Mouse (Mus musculus): ENCODE measurements around the gene Fst. TPM values are rescaled to one million over a fixed set of nuclear protein-coding genes. Genes with fewer than 3 reads are reported as not detected.

Fst gene
- polyA plus RNA-seq (2016; fragmentation: Nextera tagmentation; extraction: Ambion mirVana), result 11.2 and 23.7 TPM in 2 replicates

DNA sequence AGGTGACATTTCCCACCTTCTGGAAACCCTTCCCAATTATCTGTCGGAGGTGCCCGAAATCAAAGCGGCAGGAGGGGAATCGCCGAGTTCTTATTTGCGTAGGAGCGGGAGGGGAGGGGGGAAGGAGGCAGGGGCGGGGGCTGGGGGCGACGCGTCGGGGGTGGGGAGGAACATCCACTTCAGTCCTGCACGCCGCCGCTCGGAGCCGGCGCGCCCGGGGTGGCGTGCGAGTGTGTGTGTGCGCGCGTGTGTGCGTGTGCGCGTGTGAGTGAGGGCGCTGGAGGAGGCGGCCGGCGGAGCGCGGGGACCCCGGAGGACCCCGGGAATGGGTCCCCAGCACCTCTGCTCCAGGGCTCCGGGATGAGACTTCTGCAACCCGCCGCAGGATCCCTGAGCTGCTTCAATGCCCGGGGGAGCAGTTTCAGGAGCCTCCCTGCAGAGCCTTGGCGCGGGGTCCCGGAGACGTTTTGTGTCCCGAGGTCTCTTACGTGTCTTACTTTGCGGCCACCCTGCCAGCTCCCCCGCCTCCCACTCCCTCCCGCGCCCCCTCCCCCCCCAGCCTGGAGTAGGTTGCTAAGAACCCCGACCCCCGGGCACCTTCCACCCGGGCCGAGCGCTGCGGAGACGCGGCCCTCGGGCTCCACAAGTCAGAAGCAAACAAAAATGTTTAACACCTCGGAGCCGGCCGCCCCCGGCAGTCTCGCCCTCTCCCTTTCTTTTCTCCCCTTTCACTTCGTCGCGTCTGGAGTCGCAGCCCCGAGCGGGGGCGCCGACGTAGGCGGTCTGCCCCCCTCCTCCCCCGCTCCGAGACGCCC lies at the start of gene Fst:
TSS of gene Fst (minus strand) at position 66 of the 815 bp plus-strand sequence.
- Histone ChIP-seq H3K4me3 (peak within 1 kb of the TSS; percentile 71), H3K27me3 (ENCODE audit: insufficient read depth, poor library complexity, severe bottlenecking) (peaks cover 34% of the 10 kb centered on the region), H3K36me3 (peaks cover 9% of the 10 kb centered on the region; the same call in 1 of the 2 replicates), H3K27ac (peak within 1 kb of the TSS; percentile 90), H3K4me1 (replicated peaks) (peaks cover 42% of the 10 kb centered on the region), H3K9me3 (no peaks in the 10 kb centered on the region)
- DNase-seq (ENCODE audit: low spot score), result peak; percentile 69
- WGBS, result under 1% methylated on average over 77 of the region's 77 CpGs

DNA sequence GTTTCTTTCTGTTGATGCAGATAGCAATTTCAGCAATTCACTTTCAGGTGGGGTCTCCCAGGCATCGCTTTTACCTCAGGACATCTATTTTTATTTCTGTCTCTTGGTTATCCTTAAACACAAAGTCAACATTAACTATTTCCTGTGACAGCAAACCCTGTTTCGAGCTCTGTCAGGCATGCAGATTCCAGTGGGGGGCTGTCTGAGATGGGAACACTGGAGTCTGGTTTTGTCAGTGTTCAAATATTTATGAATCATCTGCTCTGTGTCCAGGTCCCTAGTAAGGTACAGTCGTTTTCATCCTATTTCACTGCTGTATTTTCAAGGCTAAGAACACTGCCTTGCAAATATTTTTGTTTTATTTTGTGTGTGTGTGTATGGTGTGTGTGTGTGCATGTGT lies 35.1 kb upstream of the Fst start:
- Histone ChIP-seq H3K4me1 (replicated peaks) (no peaks in the 10 kb centered on the region), H3K27me3 (ENCODE audit: insufficient read depth, poor library complexity, severe bottlenecking) (no peaks in the 10 kb centered on the region), H3K36me3 (no peaks in the 10 kb centered on the region), H3K27ac (no peak overlapping the region), H3K4me3 (no peak overlapping the region), H3K9me3 (no peaks in the 10 kb centered on the region)
- WGBS, result 78% methylated on average over 3 of the region's 3 CpGs
- no peak for DNase-seq (ENCODE audit: low spot score)

DNA sequence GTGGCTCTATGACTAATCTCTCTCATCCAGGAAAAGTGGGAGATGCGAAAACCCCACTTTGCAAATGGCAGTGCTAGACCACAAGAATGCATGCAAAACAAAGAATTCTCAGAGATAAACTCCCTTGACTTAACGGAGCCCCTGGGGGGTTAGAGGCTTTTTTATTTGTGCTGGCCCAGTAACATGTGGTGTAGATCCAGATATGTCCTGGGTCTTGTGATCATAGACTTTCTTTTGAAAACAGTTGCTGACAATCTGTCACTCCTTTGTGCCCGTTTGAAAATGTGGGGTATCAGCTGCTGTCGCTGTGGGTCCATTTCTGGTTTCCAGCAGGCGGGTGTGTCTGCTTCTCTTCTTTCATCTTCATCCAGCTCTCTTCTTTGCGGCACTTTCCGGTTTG lies 29.4 kb upstream of the Fst start:
- Histone ChIP-seq H3K27me3 (ENCODE audit: insufficient read depth, poor library complexity, severe bottlenecking) (no peaks in the 10 kb centered on the region), H3K27ac (no peak overlapping the region), H3K9me3 (peaks cover 1% of the 10 kb centered on the region; the same call in 1 of the 2 replicates), H3K36me3 (no peaks in the 10 kb centered on the region), H3K4me3 (no peak overlapping the region), H3K4me1 (replicated peaks) (no peaks in the 10 kb centered on the region)
- WGBS, result 82% methylated on average over 7 of the region's 7 CpGs
- no peak for DNase-seq (ENCODE audit: low spot score)

DNA sequence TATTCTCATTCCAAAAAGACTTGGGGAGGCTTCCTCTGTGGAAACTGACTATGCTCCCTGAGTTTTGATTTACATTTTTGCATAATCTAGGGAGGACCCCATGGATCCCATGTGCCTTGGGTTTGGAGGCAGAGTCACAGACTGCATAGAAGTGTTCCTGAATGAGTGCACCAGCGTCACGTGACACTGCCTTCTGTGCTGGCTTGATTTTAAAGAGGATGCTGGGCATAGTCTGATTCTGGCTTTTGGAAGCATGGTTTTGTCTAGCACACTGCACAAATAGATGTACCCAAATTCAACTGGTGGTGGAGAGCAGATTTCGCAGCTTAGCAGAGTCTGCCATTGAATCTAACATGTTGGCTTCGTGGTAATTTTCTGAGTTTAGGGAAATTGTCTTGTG lies 19.6 kb upstream of the Fst start:
- Histone ChIP-seq H3K27me3 (ENCODE audit: insufficient read depth, poor library complexity, severe bottlenecking) (no peaks in the 10 kb centered on the region), H3K9me3 (peaks cover 10% of the 10 kb centered on the region; the same call in 1 of the 2 replicates), H3K36me3 (no peaks in the 10 kb centered on the region), H3K4me3 (no peak overlapping the region), H3K27ac (no peak overlapping the region), H3K4me1 (replicated peaks) (no peaks in the 10 kb centered on the region)
- no peak for DNase-seq (ENCODE audit: low spot score)
- WGBS, result 89% methylated on average over 4 of the region's 4 CpGs

DNA sequence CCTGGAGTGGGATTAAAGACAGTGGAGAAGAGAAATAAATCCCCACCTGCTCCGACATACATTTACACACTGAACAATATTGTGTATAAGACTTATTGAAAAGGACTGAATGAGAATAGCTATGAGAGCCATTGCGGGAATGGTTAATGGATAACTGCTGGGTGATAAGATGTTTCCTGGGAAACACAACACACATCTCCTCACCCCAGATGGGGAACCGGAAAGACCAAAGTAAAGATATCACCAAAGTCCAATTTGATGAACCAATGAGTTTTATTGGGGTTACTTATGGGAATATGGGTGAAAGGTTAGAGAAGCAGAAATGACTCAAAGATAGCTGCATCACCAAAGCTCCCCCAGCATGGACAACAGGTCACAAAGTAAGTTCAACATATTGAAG lies 11.2 kb upstream of the Fst start:
- DNase-seq (ENCODE audit: low spot score), result no peak
- Histone ChIP-seq H3K36me3 (no peaks in the 10 kb centered on the region), H3K9me3 (no peaks in the 10 kb centered on the region), H3K27ac (no peak overlapping the region), H3K27me3 (ENCODE audit: insufficient read depth, poor library complexity, severe bottlenecking) (no peaks in the 10 kb centered on the region), H3K4me3 (no peak overlapping the region), H3K4me1 (replicated peaks) (no peaks in the 10 kb centered on the region)
- 90% methylated on average over 3 of the region's 3 CpGs for WGBS

DNA sequence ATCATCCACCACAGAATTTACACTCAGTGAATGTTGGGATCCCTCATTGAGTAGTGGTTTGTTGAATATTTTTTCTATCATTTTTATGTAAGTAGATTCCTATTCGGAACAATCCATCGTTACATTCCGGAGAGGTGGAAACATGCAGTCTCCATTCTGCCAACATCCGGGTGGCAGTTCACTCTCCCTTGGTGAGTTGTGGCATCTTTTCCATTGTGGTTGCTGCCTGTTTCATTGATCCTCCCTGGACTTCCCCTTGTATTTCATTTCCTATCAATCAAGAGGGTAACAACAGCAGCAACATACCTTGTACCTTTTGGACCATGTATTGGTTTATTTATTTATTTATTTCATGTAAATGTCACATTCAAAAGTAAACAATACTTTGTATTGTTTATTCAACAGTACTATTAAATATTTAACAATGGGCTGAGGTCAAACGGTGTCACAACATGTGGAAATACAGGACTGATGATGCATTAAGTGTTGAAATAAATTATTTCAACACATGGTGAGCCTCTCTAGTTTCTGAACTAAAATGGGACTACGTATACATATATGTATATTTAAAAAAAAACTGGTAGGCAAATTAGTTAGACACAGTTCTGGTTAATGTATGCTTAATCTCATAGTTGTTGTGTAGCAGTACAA lies 7.6 kb upstream of the Fst start:
- H3K27me3 ChIP-seq (ENCODE audit: insufficient read depth, poor library complexity, severe bottlenecking), result no peaks in the 10 kb centered on the region
- H3K36me3 ChIP-seq, result no peaks in the 10 kb centered on the region
- no peak overlapping the region for H3K4me3 ChIP-seq
- H3K4me1 ChIP-seq (replicated peaks), result no peaks in the 10 kb centered on the region
- H3K27ac ChIP-seq, result no peak overlapping the region
- DNase-seq (ENCODE audit: low spot score), result no peak
- WGBS, result 91% methylated on average over 6 of the region's 6 CpGs
- H3K9me3 ChIP-seq, result no peaks in the 10 kb centered on the region

DNA sequence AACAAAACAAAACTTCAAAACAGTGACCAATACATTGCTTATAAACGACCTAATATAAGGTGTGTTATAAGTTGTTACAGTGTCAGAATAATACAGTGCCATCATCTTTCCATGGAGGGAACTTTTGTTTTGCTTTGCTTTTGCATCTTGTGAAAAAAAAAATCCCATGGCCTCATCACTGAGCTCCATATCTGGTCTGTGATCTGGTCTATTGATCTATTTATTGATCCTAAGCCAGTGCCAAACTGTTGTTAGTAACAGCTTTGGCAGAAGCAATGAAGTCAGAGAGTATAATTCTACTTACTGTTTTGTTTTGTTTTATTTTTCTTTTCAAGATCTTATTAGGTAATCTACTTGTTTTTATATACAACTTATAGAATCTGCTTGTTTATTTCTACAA lies 6.6 kb upstream of the Fst start:
- WGBS, result 73% methylated on average over 1 of the region's 1 CpGs
- no peak for DNase-seq (ENCODE audit: low spot score)
- H3K27ac ChIP-seq, result no peak overlapping the region
- H3K9me3 ChIP-seq, result no peaks in the 10 kb centered on the region
- no peaks in the 10 kb centered on the region for H3K27me3 ChIP-seq (ENCODE audit: insufficient read depth, poor library complexity, severe bottlenecking)
- no peaks in the 10 kb centered on the region; the same call in 1 of the 2 replicates for H3K4me1 ChIP-seq (replicated peaks)
- H3K36me3 ChIP-seq, result no peaks in the 10 kb centered on the region
- no peak overlapping the region for H3K4me3 ChIP-seq

DNA sequence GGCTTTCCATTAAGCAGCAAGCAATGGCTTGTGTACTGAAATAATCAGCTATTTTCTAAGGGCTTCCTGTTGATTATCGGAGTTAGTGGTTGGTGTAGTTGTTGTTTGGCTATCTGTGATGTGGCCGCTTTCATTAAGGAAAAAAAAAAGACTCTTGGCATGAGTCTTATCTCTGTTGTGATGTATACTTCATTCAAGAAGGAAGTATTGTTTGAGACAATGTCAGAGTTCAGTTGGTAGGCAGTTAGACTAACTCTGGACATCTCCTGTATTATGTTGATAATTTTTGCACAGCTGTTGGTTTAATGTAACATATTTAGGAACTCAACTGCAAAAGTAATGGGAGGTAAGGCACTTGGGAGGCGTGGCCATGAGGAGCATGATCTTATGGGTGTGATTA lies 6.1 kb upstream of the Fst start:
- Histone ChIP-seq H3K9me3 (no peaks in the 10 kb centered on the region), H3K4me1 (replicated peaks) (no peaks in the 10 kb centered on the region; the same call in 1 of the 2 replicates), H3K36me3 (no peaks in the 10 kb centered on the region), H3K27ac (no peak overlapping the region), H3K4me3 (no peak overlapping the region), H3K27me3 (ENCODE audit: insufficient read depth, poor library complexity, severe bottlenecking) (no peaks in the 10 kb centered on the region)
- no peak for DNase-seq (ENCODE audit: low spot score)
- 89% methylated on average over 3 of the region's 3 CpGs for WGBS

DNA sequence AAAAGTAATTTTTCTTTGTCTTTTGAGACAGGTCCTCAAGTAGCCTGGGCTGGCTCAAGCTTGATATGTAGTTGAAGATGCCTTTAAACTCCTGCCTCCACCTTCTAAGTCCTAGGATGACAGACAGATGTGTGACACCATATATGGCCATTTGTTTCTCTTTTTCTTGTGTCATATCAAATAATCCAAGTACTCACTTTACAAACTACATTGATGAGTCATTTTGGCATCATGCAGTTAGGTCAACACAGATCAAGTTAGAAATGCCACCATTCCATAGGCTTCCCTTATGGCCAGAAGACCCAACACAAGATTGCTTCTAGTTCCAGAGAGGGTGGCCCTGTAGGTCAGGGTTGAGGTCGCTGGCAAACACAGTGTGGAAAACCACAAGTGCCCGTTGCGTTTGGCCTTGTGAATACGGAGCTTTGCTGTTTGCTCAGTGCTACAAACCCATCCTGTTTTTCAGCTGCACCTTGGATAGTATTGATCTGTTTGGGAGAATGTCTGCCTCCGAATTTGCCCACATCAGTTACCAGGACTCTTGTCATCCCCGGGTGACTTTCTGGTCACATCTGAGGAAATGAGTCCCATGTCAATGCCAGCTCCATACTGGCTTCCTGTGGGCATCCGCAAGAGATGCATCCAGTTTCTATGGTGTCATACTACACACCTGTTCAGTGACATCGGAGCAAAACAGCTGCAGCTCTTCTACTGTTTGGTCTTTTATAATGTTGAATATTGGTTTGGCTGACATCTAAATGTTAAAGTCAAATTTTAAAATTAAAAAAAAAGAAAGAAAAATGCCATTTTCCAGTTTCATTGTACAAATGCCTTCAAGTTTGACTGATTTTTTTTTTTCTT lies 4.0 kb upstream of the Fst start:
- Histone ChIP-seq H3K4me1 (replicated peaks) (peaks cover 17% of the 10 kb centered on the region), H3K9me3 (no peaks in the 10 kb centered on the region), H3K27ac (no peak overlapping the region), H3K27me3 (ENCODE audit: insufficient read depth, poor library complexity, severe bottlenecking) (peaks cover 15% of the 10 kb centered on the region), H3K4me3 (no peak overlapping the region), H3K36me3 (no peaks in the 10 kb centered on the region)
- WGBS, result 88% methylated on average over 8 of the region's 8 CpGs
- DNase-seq (ENCODE audit: low spot score), result no peak

DNA sequence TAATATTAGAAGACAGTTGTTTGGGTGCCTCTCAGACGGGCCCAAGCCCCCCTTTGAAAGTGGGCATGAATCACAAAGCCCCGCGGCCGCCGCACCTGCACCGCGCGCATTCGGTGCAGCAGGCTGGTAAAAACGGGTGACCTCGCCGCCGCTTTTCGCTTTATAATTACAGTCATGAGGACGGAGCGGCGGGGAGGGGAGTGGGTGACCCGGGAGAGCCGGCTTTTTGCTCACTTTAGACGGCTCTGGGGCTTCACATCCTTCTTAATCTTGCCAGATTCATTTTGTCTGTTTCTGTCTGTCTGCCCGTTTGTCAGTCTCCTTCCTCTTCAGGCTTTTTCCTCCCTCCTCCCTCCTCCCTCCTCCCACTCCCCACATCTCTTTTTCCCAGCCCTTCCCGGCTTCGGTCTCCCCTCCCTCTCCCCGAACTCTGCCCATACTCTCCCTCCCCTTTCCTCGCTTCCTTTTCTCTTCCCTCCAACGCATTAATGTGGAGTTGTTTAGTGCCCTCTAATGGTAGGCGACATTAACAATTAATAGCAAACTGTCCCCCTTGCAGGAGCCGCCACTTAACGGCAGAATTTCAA lies 1.6 kb upstream of the Fst start:
- WGBS, result under 1% methylated on average over 29 of the region's 29 CpGs
- H3K27ac ChIP-seq, result peak overlapping the region; percentile 90
- H3K4me3 ChIP-seq, result peak overlapping the region; percentile 71
- no peaks in the 10 kb centered on the region for H3K36me3 ChIP-seq
- H3K27me3 ChIP-seq (ENCODE audit: insufficient read depth, poor library complexity, severe bottlenecking), result peaks cover 33% of the 10 kb centered on the region
- DNase-seq (ENCODE audit: low spot score), result peak; percentile 81
- no peaks in the 10 kb centered on the region for H3K9me3 ChIP-seq
- H3K4me1 ChIP-seq (replicated peaks), result peaks cover 40% of the 10 kb centered on the region

DNA sequence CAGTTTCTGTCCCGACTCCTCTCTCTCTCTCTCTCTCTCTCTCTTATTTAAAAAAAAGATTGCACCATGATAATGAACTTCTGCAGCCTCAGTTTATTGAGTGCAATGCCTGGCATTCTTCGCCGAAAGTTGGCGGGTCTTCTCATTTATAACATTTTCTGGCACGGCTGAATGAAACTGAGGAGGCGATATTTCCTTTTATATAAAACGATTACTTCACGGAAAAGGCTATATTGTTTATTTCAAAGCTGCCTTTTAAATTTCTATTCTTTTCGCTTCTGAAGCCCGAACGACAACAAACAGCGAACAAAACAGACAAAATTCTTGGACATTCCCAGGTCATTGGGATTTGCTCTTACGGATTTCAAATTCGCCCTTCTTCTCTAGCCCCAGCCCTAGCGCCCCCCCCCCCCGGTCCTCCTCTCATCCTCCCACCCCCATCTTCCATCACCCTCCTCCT lies 980 bp upstream of the Fst start:
- Histone ChIP-seq H3K4me1 (replicated peaks) (peaks cover 42% of the 10 kb centered on the region), H3K27me3 (ENCODE audit: insufficient read depth, poor library complexity, severe bottlenecking) (peaks cover 34% of the 10 kb centered on the region), H3K27ac (peak overlapping the region; percentile 90), H3K36me3 (peaks cover 4% of the 10 kb centered on the region; the same call in 1 of the 2 replicates), H3K4me3 (peak overlapping the region; percentile 71), H3K9me3 (no peaks in the 10 kb centered on the region)
- WGBS, result under 1% methylated on average over 16 of the region's 16 CpGs
- DNase-seq (ENCODE audit: low spot score), result no peak

DNA sequence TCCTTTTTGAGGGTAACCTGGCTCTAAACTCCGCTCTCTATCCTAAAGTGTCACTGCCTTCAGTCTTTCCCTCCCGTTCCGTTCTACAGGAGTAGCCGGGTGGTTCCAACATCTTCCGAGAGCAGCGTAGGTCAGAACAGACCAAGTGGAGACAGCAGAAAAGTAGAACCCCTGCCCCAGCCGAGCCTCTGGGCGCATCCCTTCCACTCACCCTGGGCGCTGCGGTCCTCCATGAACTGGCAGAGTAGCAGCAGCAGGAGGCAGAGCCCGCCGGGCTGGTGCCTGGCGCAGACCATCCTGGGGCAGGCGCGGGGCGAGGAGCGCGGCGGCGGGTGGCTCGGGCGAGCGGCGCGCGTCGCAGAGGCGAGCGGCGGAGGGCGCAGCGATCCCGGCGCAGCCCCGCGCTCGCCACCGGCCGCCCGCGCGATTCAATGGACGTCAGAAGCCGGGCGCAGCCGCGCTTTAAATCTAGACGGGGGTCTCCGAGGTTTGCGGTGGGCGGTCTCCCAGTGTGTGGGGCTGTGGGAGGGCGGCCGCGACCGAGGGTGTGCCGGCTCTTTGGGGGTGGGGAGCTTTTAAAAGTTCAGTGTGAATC lies 363 bp downstream of the Fst start:
- under 1% methylated on average over 56 of the region's 56 CpGs for WGBS
- Histone ChIP-seq H3K27me3 (ENCODE audit: insufficient read depth, poor library complexity, severe bottlenecking) (peaks cover 34% of the 10 kb centered on the region), H3K9me3 (no peaks in the 10 kb centered on the region), H3K4me3 (peak overlapping the region; percentile 71), H3K36me3 (peaks cover 16% of the 10 kb centered on the region; the same call in 1 of the 2 replicates), H3K4me1 (replicated peaks) (peaks cover 42% of the 10 kb centered on the region), H3K27ac (peak overlapping the region; percentile 90)
- peak; percentile 73 for DNase-seq (ENCODE audit: low spot score)
